Mouse (Mus musculus): Measurements from ENCODE around the gene Tubb1. TPM values are rescaled to one million over a fixed set of nuclear protein-coding genes. Genes with fewer than 3 reads are reported as not detected.

Gene Tubb1
- polyA plus RNA-seq, 1 experiment = not detected

DNA sequence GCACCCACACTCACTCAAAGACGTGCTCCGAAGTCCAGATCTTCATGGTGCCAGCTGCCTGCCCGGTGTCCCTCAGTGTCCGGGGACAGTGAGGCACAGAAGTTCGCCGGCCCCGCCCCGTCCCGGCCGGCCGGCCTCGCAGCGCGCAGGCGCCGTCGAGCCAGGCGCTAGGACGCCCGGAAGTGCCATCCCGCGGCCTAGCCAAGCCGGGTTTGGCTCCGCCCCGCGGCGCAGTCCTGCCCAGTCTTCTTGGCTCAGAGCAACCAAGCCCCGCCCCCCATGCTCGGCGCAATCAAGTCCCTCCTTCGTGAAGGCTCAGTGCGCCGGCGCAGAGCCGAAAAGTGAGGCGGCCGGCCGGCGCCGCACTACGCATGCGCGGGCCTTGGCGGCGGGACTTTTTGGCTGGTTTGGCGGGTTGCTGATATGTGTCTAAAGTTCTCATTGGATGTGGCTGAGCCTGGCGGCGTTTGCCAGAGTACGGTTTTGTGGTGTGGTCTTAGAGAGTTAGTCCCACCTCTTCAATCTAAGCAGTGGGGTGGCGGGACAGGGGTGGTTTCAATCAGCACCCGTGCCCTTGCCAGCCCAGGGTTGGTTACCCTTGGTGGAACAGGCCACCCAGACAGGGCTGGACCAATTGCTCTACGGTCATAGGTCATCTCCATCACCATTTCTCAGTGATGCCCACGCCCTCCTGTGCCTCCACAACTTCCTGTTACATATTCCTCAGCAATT is 22.5 kb downstream of the Tubb1 start, which contains the start of gene Prelid3b:
Gene Prelid3b, minus strand, starts transcription at position 264 of the 732 bp plus-strand sequence.
- Histone ChIP-seq H3K36me3 (ENCODE audit: control insufficient read depth, insufficient read depth) (peaks cover 10% of the 10 kb centered on the region), H3K79me2 (ENCODE audit: control insufficient read depth, insufficient read depth) (peaks cover 47% of the 10 kb centered on the region), H3K27me3 (ENCODE audit: control insufficient read depth, insufficient read depth, insufficient read length) (no peaks in the 10 kb centered on the region), H3K4me3 (peak within 1 kb of the TSS; percentile 41), H3ac (ENCODE audit: control insufficient read depth, insufficient read length) (peak within 1 kb of the TSS; percentile 43), H3K4me2 (ENCODE audit: low read depth) (peak within 1 kb of the TSS; percentile 92)
- TF ChIP-seq E2F4 (IDR thresholded peaks at IDR 0.05; ENCODE audit: insufficient read depth) (peak; percentile 87), CEBPB (IDR thresholded peaks at IDR 0.05; ENCODE audit: insufficient read depth, poor library complexity, severe bottlenecking) (no peak), USF1 (IDR thresholded peaks at IDR 0.05; ENCODE audit: low read depth) (no peak), SRF (IDR thresholded peaks at IDR 0.05; ENCODE audit: control insufficient read depth, insufficient read length, low read depth) (peak; percentile 87), POLR2AphosphoS2 (IDR thresholded peaks at IDR 0.05; ENCODE audit: insufficient read length, low read depth) (peak; percentile 78), POLR2A (IDR thresholded peaks at IDR 0.05; ENCODE audit: insufficient read length, low read depth) (peak; percentile 86), MYOD1 (IDR thresholded peaks at IDR 0.05; ENCODE audit: control insufficient read depth in 1 of 3, insufficient read length in 2 of 3, low read depth in 2 of 3) (no peak)

DNA sequence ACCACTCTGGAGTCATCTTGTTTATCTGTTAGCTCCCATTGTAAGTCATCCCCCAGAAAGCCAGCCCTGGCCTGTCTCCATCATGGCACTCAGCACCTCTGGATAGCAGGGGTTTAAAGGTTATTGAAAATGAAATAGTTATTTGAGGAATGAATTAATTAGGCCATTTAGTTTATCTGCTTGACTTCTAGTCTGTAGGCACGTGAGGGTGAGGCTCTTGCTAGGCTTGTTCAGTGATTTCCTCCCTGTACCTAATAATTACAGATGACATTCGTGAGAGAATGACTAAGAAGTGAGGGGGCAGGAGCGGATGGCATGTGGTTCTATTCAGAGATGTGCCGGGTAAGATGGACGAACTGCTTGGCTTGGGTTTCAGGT is 23.0 kb downstream of the Tubb1 start:
- Histone ChIP-seq H3K79me2 (ENCODE audit: control insufficient read depth, insufficient read depth) (peaks cover 41% of the 10 kb centered on the region), H3K36me3 (ENCODE audit: control insufficient read depth, insufficient read depth) (peaks cover 10% of the 10 kb centered on the region), H3K27me3 (ENCODE audit: control insufficient read depth, insufficient read depth, insufficient read length) (no peaks in the 10 kb centered on the region), H3K4me2 (ENCODE audit: low read depth) (peak overlapping the region; percentile 92), H3ac (ENCODE audit: control insufficient read depth, insufficient read length) (no peak overlapping the region), H3K4me3 (peak overlapping the region; percentile 41)
- no peak for TF ChIP-seq MYOG (IDR thresholded peaks at IDR 0.05; ENCODE audit: control insufficient read depth in 1 of 3, insufficient read depth in 1 of 3, insufficient read length in 2 of 3, low read depth in 2 of 3)
- TF ChIP-seq TCF12 (IDR thresholded peaks at IDR 0.05; ENCODE audit: insufficient read depth, poor library complexity, severe bottlenecking) = no peak
- TF ChIP-seq MYOD1 (IDR thresholded peaks at IDR 0.05; ENCODE audit: control insufficient read depth in 1 of 3, insufficient read length in 2 of 3, low read depth in 2 of 3) = no peak
- no peak for TF ChIP-seq REST (IDR thresholded peaks at IDR 0.05; ENCODE audit: insufficient read depth, insufficient read length)
- TF ChIP-seq TCF3 (IDR thresholded peaks at IDR 0.05; ENCODE audit: insufficient read length, low read depth) = no peak
- TF ChIP-seq POLR2AphosphoS2 (IDR thresholded peaks at IDR 0.05; ENCODE audit: insufficient read length, low read depth) = no peak
- TF ChIP-seq POLR2A (IDR thresholded peaks at IDR 0.05; ENCODE audit: insufficient read length, low read depth) = no peak
- TF ChIP-seq E2F4 (IDR thresholded peaks at IDR 0.05; ENCODE audit: insufficient read depth) = no peak

DNA sequence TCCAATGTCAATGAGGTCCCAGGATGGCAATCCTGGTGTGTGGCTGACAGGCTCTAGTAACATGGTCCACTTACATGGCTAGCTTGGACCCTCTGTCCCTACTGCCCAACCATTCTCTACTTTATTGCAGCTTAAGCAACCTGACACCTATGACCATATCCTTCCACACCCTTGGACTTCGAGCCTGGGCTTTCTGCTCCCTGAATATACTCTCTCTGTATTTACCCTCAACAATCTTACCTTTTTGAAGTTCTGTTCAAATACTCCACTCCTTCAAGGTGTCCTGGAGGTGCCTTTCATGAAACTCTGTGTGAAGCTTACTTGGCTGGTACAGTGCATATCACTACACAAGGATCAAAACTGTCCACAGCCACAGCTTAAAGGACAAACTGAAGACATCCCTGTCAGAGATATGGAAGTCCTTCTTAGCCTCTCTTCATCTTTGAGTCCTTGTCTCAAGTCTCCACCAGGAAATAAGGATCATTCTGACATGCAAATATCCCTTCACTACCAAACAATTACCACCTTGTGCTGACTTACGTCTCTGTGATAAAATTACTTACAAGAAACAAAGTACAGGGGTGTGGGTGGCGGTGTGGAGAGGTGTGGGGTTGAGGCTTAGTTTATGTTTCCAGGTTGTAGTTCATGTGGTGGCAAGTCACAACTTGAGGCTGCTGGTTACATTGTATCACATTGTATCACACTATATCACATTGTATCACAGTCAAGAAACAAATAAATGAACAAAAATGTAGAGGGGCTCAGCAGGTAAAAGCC is 27.2 kb downstream of the Tubb1 start:
- H3K4me3 ChIP-seq = no peak overlapping the region
- H3K4me2 ChIP-seq (ENCODE audit: low read depth) = no peak overlapping the region
- TF ChIP-seq MYOD1 (IDR thresholded peaks at IDR 0.05; ENCODE audit: control insufficient read depth in 1 of 3, insufficient read length in 2 of 3, low read depth in 2 of 3) = no peak
- no peaks in the 10 kb centered on the region for H3K79me2 ChIP-seq (ENCODE audit: control insufficient read depth, insufficient read depth)
- H3K36me3 ChIP-seq (ENCODE audit: control insufficient read depth, insufficient read depth) = no peaks in the 10 kb centered on the region
- no peaks in the 10 kb centered on the region for H3K27me3 ChIP-seq (ENCODE audit: control insufficient read depth, insufficient read depth, insufficient read length)
- no peak overlapping the region for H3ac ChIP-seq (ENCODE audit: control insufficient read depth, insufficient read length)

DNA sequence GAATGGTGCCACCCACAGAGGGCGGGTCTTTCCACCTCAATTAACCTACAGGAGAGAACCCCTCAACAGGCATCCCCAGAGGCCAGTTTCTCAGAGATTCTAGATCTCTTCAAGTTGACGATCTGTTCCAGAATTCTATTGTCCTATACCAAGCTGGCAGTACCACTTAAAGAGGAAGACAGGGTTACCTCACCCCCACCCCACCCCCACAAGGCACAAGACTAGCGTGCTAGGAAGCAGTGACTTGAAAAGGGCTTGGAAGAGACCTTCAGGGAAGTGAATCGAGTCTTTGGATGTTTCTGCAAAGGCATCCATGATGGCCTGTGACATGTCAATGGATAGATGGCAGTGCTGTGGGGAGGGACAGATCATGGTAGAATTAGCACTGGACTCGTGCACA is 28.3 kb downstream of the Tubb1 start:
- H3ac ChIP-seq (ENCODE audit: control insufficient read depth, insufficient read length) = no peak overlapping the region
- H3K4me2 ChIP-seq (ENCODE audit: low read depth) = no peak overlapping the region
- H3K79me2 ChIP-seq (ENCODE audit: control insufficient read depth, insufficient read depth) = no peaks in the 10 kb centered on the region
- no peak overlapping the region for H3K4me3 ChIP-seq
- TF ChIP-seq POLR2A (IDR thresholded peaks at IDR 0.05; ENCODE audit: insufficient read length, low read depth) (no peak), MYOD1 (IDR thresholded peaks at IDR 0.05; ENCODE audit: control insufficient read depth in 1 of 3, insufficient read length in 2 of 3, low read depth in 2 of 3) (no peak), USF1 (IDR thresholded peaks at IDR 0.05; ENCODE audit: low read depth) (no peak), TCF12 (IDR thresholded peaks at IDR 0.05; ENCODE audit: insufficient read depth, poor library complexity, severe bottlenecking) (no peak)
- no peaks in the 10 kb centered on the region for H3K27me3 ChIP-seq (ENCODE audit: control insufficient read depth, insufficient read depth, insufficient read length)
- H3K36me3 ChIP-seq (ENCODE audit: control insufficient read depth, insufficient read depth) = no peaks in the 10 kb centered on the region

DNA sequence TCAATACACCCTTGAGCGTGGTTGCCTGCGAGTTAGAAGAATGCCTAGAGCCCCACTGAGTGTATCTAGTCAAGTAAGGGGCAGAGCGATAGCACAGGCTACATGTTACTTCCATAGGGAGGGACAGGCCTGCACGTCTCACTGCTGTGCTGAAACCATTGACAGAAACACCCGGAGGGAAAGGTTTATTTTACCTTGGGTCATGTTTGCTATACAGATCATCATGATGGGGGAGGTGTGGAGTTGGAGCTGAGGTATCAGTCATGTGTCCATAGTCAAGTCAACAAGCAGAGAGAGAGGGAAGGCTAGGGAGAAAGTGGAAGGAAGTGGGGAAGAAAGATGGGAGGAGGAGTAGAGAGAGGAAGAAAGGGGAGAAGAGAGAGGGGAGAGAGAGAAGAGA is 36.5 kb downstream of the Tubb1 start:
- no peak overlapping the region for H3K4me3 ChIP-seq
- TF ChIP-seq TCF3 (IDR thresholded peaks at IDR 0.05; ENCODE audit: insufficient read length, low read depth) (no peak), POLR2AphosphoS2 (IDR thresholded peaks at IDR 0.05; ENCODE audit: insufficient read length, low read depth) (no peak), E2F4 (IDR thresholded peaks at IDR 0.05; ENCODE audit: insufficient read depth) (no peak), USF1 (IDR thresholded peaks at IDR 0.05; ENCODE audit: low read depth) (no peak), POLR2A (IDR thresholded peaks at IDR 0.05; ENCODE audit: insufficient read length, low read depth) (no peak), MYOD1 (IDR thresholded peaks at IDR 0.05; ENCODE audit: control insufficient read depth in 1 of 3, insufficient read length in 2 of 3, low read depth in 2 of 3) (no peak), CEBPB (IDR thresholded peaks at IDR 0.05; ENCODE audit: insufficient read depth, poor library complexity, severe bottlenecking) (no peak), MAX (IDR thresholded peaks at IDR 0.05; ENCODE audit: low read depth) (no peak), REST (IDR thresholded peaks at IDR 0.05; ENCODE audit: insufficient read depth, insufficient read length) (no peak), SRF (IDR thresholded peaks at IDR 0.05; ENCODE audit: control insufficient read depth, insufficient read length, low read depth) (no peak), MYOG (IDR thresholded peaks at IDR 0.05; ENCODE audit: control insufficient read depth in 1 of 3, insufficient read depth in 1 of 3, insufficient read length in 2 of 3, low read depth in 2 of 3) (no peak), TCF12 (IDR thresholded peaks at IDR 0.05; ENCODE audit: insufficient read depth, poor library complexity, severe bottlenecking) (no peak)
- H3ac ChIP-seq (ENCODE audit: control insufficient read depth, insufficient read length) = no peak overlapping the region
- no peaks in the 10 kb centered on the region for H3K36me3 ChIP-seq (ENCODE audit: control insufficient read depth, insufficient read depth)
- H3K27me3 ChIP-seq (ENCODE audit: control insufficient read depth, insufficient read depth, insufficient read length) = no peaks in the 10 kb centered on the region
- no peak overlapping the region for H3K4me2 ChIP-seq (ENCODE audit: low read depth)
- H3K79me2 ChIP-seq (ENCODE audit: control insufficient read depth, insufficient read depth) = no peaks in the 10 kb centered on the region

All from myocyte (in vitro differentiated cells).